Mouse (Mus musculus) frontal cortex, adult 2 months (tissue): ENCODE measurements at regions not wholly inside any gene's neighbourhood (a gene's known extent, or its start where the extent isn't known, plus 50 kb on each side); places are given as distances from the start of the nearest gene placed in this dataset.

Experiments used
- DNase-seq, 2 experiments: peaks; one replicate each; pipeline ENCODE4 v3.0.0; 2022; ENCODE audit warnings: low spot score in 1 of 2; ENCODE audit errors: extremely low spot score in 1 of 2

GRCm38 (mm10) chr8:92133484-92134406, 223.7 kb upstream of the Irx5 start:
- peak; percentile 5 to 46 for DNase-seq

- DNase-seq: no peak
Measured at GRCm38 (mm10) chr8:92132949-92133348, 224.5 kb upstream of the Irx5 start.

- no peak for DNase-seq
Measured at GRCm38 (mm10) chr8:92132526-92132925, 224.9 kb upstream of the Irx5 start.

GRCm38 (mm10) chr8:92130025-92130557, 227.3 kb upstream of the Irx5 start:
- DNase-seq: no peak

GRCm38 (mm10) chr8:92129241-92130015, 228.0 kb upstream of the Irx5 start:
- DNase-seq: no peak

- DNase-seq: no peak
Measured at GRCm38 (mm10) chr8:92125631-92126030, 231.8 kb upstream of the Irx5 start.

- DNase-seq: no peak
Measured at GRCm38 (mm10) chr8:92121296-92121695, 236.1 kb upstream of the Irx5 start.

- no peak for DNase-seq
Measured at GRCm38 (mm10) chr8:92115479-92116267, 241.8 kb upstream of the Irx5 start.

- DNase-seq: no peak
Measured at GRCm38 (mm10) chr8:92114311-92115275, 242.8 kb upstream of the Irx5 start.

GRCm38 (mm10) chr8:92113901-92114300, 243.5 kb upstream of the Irx5 start:
- no peak for DNase-seq

GRCm38 (mm10) chr8:92113386-92113785, 244.0 kb upstream of the Irx5 start:
- DNase-seq: no peak

GRCm38 (mm10) chr8:92104561-92104960, 252.9 kb upstream of the Irx5 start:
- no peak for DNase-seq

GRCm38 (mm10) chr8:92102521-92102920, 254.9 kb upstream of the Irx5 start:
- no peak for DNase-seq

- no peak for DNase-seq
Measured at GRCm38 (mm10) chr8:92095276-92095675, 262.1 kb upstream of the Irx5 start.

GRCm38 (mm10) chr8:92084124-92084523, 273.3 kb upstream of the Irx5 start:
- no peak for DNase-seq

GRCm38 (mm10) chr8:92081900-92082299, 275.5 kb upstream of the Irx5 start:
- no peak for DNase-seq

- DNase-seq: peak in 1 of 2 experiments; percentile 17
Measured at GRCm38 (mm10) chr8:92080852-92081251, 276.6 kb upstream of the Irx5 start.

GRCm38 (mm10) chr8:92077611-92078010, 275.7 kb upstream of the Irx3 start:
- DNase-seq: no peak

GRCm38 (mm10) chr8:92072254-92072615, 270.4 kb upstream of the Irx3 start:
- no peak for DNase-seq
